9 mouse cellular contexts compared by ENCODE assay signal in the genomic region with DNA sequence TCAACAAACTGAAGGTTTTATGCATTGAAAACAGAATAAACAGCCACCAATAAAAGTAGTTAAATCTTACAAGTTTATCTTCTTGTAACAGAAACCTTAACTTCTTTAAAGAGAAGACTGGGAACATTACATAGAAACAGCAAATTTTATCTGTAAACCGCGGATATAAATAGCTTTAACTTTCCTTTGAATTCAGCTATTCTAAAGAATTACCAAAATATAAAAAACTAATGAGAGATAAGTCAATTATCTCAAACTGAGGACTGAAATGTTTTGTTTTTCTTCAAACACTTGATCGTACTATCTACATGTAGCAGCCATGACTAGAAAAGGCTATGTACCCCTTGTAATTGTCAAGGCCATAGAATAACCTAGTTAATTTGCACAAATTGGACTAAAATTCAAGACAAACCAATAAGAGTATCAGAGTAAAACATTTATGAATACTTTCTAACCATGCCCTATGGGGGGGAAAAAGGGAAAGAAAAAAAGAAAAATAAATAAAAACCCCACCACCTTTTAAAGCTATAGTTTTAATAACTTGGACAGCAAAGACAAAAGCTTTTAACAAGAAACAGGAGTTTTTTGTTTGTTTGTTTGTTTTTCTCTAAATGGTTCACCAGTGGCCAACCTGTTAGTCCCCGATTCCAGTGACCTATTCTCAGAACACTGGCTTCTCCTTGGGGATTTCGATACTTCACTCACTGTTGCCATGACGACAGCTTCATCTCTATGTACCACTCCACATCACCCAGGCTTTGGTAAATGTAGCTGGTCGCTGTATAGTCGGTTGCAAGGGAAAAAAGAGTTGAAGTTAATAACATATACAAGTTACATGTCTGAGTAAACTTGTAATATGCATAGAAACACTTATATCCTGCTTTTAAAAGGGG. TPM values are rescaled to one million over a fixed set of nuclear protein-coding genes. Genes with fewer than 3 reads are reported as not detected.
DNase-seq lines count a peak whose midpoint lies in the region; ATAC-seq and TF ChIP-seq lines count a peak whose summit lies in the region.
"Had no signal": no experiment of that assay in that cellular context is flagged by ENCODE, and none has a peak within 500 bp of the region (broad histone marks: within the 10 kb centered on the region; RNA-seq: fewer than 3 reads in every experiment).

No protein-coding gene starts in this region.

- no peak for ATAC-seq in CD4-positive, CD25-positive, alpha-beta regulatory T cell, adult 4 months
- ATAC-seq in lung, postnatal 0 days, result no peak
- ATAC-seq in intestine, embryonic 16.5 days, result no peak

- H3K9ac ChIP-seq in lung, postnatal 0 days (replicated peaks; ENCODE audit: low read depth), result no peak overlapping the region
- no peak overlapping the region for H3K9ac ChIP-seq in intestine, embryonic 16.5 days (ENCODE audit: low read depth, low read length)

- H3K9me3 ChIP-seq in lung, postnatal 0 days (ENCODE audit: low read length), result no peaks in the 10 kb centered on the region
- H3K9me3 ChIP-seq in intestine, embryonic 16.5 days (ENCODE audit: control insufficient read depth, low read length), result no peaks in the 10 kb centered on the region

- no peaks in the 10 kb centered on the region for H3K27me3 ChIP-seq in lung, postnatal 0 days (replicated peaks; ENCODE audit: insufficient read depth, low read length)
- H3K27me3 ChIP-seq in intestine, embryonic 16.5 days (replicated peaks; ENCODE audit: control insufficient read depth, insufficient read depth, low read length), result no peaks in the 10 kb centered on the region

- WGBS in lung, postnatal 0 days, result 50% methylated on average over 8 of the region's 8 CpGs
- whole genome bisulfite sequencing in intestine, embryonic 16.5 days, result 64% methylated on average over 8 of the region's 8 CpGs

- peaks cover 19% of the 10 kb centered on the region for H3K36me3 ChIP-seq in lung, postnatal 0 days (ENCODE audit: insufficient read depth, low read length)
- H3K36me3 ChIP-seq in intestine, embryonic 16.5 days (ENCODE audit: control insufficient read depth, insufficient read depth, low read length), result peaks cover 8% of the 10 kb centered on the region

- peak overlapping the region; percentile 32; the same call in 1 of the 2 replicates for H3K4me2 ChIP-seq in lung, postnatal 0 days (replicated peaks; ENCODE audit: low read depth, low read length)
- peak overlapping the region; percentile 47; the same call in 1 of the 2 replicates for H3K4me2 ChIP-seq in intestine, embryonic 16.5 days (ENCODE audit: low read depth, low read length)

- H3K4me3 ChIP-seq in lung, postnatal 0 days (ENCODE audit: low read depth, low read length), result no peak overlapping the region
- 0 out of 2 replicates have a peak overlapping the region, but pooled peaks have one; percentile 14 for H3K4me3 ChIP-seq in intestine, embryonic 16.5 days (ENCODE audit: low read length)

- H3K4me1 ChIP-seq in lung, postnatal 0 days (ENCODE audit: insufficient read depth, low read depth, low read length), result peaks cover 17% of the 10 kb centered on the region; the same call in 1 of the 2 replicates
- H3K4me1 ChIP-seq in intestine, embryonic 16.5 days (ENCODE audit: control insufficient read depth, insufficient read depth, low read length), result peaks cover 22% of the 10 kb centered on the region

- H3K27ac ChIP-seq in lung, postnatal 0 days (ENCODE audit: low read length), result no peak overlapping the region
- H3K27ac ChIP-seq in intestine, embryonic 16.5 days (ENCODE audit: low read length), result no peak overlapping the region

- no peak for TF ChIP-seq EP300 in lung, postnatal 0 days (IDR thresholded peaks at IDR 0.05)

- DNase-seq in CD4-positive, CD25-positive, alpha-beta regulatory T cell, adult 2 months (ENCODE audit: low read depth, low spot score), result peak; percentile 41
- DNase-seq in lung, postnatal 0 days (ENCODE audit: low spot score), result no peak
- DNase-seq in lung, postnatal 25 days (ENCODE audit: low spot score), result no peak
- DNase-seq in retina, postnatal 1 day, result peak; percentile 62
- DNase-seq in gastrocnemius, adult 8-10 months (ENCODE audit: low spot score in 2 of 2), result no peak
- DNase-seq in gastrocnemius, adult 18-20 months (ENCODE audit: low spot score), result no peak
- DNase-seq: cerebellum, adult 11-12 months had no signal

- TF ChIP-seq CTCF in lung, postnatal 0 days (IDR thresholded peaks at IDR 0.05), result no peak

RNA-seq across cellular contexts. Expression of a gene that starts 3.3 kb away (rescaled TPM):
- polyA plus RNA-seq in CD4-positive, CD25-positive, alpha-beta regulatory T cell, adult 4 months (2017; shearing (Covaris generic)), result 10 to 100 TPM; 49.5 to 88.6 TPM
- 94.5 and 99.4 TPM in 2 replicates for polyA plus RNA-seq in lung, postnatal 0 days (2015; fragmentation: Nextera tagmentation; extraction: Ambion mirVana)
- polyA plus RNA-seq in intestine, embryonic 16.5 days (2015; fragmentation: Nextera tagmentation; extraction: Ambion mirVana), result 81.6 and 82.4 TPM in 2 replicates
- total RNA-seq in gastrocnemius, adult 8-10 months (2022), result 10 to 100 TPM in 2 of 4 experiments, 1 to 10 TPM in 2; 8.6 to 17.0 (median 11.7) TPM
- total RNA-seq in gastrocnemius, adult 18-20 months (2021), result 10 to 100 TPM; 12.6 to 14.4 TPM

Comparison
In these comparisons a context has a peak if more than half of its experiments do, and no peak if none do; other contexts are left out.
1. DNase-seq: peak in CD4-positive, CD25-positive, alpha-beta regulatory T cell, adult 2 months (single experiment) and retina, postnatal 1 day (single experiment); none in lung, postnatal 0 days (single experiment), lung, postnatal 25 days (single experiment), gastrocnemius, adult 8-10 months (0 of 2) and gastrocnemius, adult 18-20 months (single experiment).